Mouse (Mus musculus) MEL (cell line): ENCODE measurements around the gene Gm20388. TPM values are rescaled to one million over a fixed set of nuclear protein-coding genes. Genes with fewer than 3 reads are reported as not detected.

Experiments
- DNase-seq: peaks from one replicate; pipeline ENCODE4 v3.0.0; 2011; ENCODE audit warnings: low read depth, low spot score
- H3K27ac ChIP-seq: 2 replicates; pipeline ENCODE4 v1.5.1; 2012; ENCODE audit warnings: low read depth, mild to moderate bottlenecking, control low read depth, low read length, moderate library complexity; ENCODE audit not compliant: control insufficient read depth
- H3K27me3 ChIP-seq, 2 experiments: fragments of 150-350 bp in 1 of 2; sonication (generic) in 1 of 2; 2 replicates each; pipeline ENCODE4 v1.6.1; 2012; ENCODE audit warnings: low read length in 2 of 2, mild to moderate bottlenecking in 2 of 2, improper control_type of control experiment in 1 of 2, moderate library complexity in 1 of 2; ENCODE audit not compliant: insufficient read depth in 2 of 2, control insufficient read depth in 1 of 2
- H3K36me3 ChIP-seq, 2 experiments: 2 replicates each; pipeline ENCODE4 v1.6.1; 2012 to 2014; ENCODE audit warnings: low read length in 2 of 2, improper control_type of control experiment in 1 of 2, inconsistent platforms in 1 of 2, mild to moderate bottlenecking in 1 of 2; ENCODE audit not compliant: insufficient read depth in 2 of 2, control insufficient read depth in 1 of 2
- H3K4me1 ChIP-seq, 2 experiments: fragments of 150-350 bp in 1 of 2; sonication (generic) in 1 of 2; 2 replicates each; pipeline ENCODE4 v1.6.1; 2012; ENCODE audit warnings: low read length in 2 of 2, improper control_type of control experiment in 1 of 2, mild to moderate bottlenecking in 1 of 2; ENCODE audit not compliant: insufficient read depth in 2 of 2, control insufficient read depth in 1 of 2
- H3K4me3 ChIP-seq, 2 experiments: fragments of 150-350 bp in 1 of 2; sonication (generic) in 1 of 2; 2 replicates each; pipeline ENCODE4 v1.5.1; 2012; ENCODE audit warnings: low read depth in 2 of 2, low read length in 2 of 2, mild to moderate bottlenecking in 2 of 2, moderate library complexity in 2 of 2, control low read depth in 1 of 2, improper control_type of control experiment in 1 of 2; ENCODE audit not compliant: control insufficient read depth in 1 of 2, insufficient read depth in 1 of 2
- H3K79me2 ChIP-seq: 2 replicates; pipeline ENCODE4 v1.6.1; 2012; ENCODE audit warnings: mild to moderate bottlenecking, low read length, moderate library complexity; ENCODE audit not compliant: control insufficient read depth, poor library complexity, insufficient read depth
- H3K9ac ChIP-seq: 2 replicates; pipeline ENCODE4 v1.6.1; 2012; ENCODE audit warnings: low read depth, mild to moderate bottlenecking, control low read depth, low read length, moderate library complexity; ENCODE audit not compliant: control insufficient read depth, poor library complexity, severe bottlenecking
- H3K9me3 ChIP-seq: fragments of 150-350 bp; sonication (generic); replicated peaks from 2 replicates; pipeline ENCODE4 v1.6.1; 2012; ENCODE audit warnings: mild to moderate bottlenecking, low read length, improper control_type of control experiment, moderate library complexity; ENCODE audit not compliant: insufficient read depth
- BHLHE40 ChIP-seq: IDR thresholded peaks from 2 replicates; pipeline ENCODE4 v1.6.1; 2012; ENCODE audit warnings: low read depth, mild to moderate bottlenecking, inconsistent platforms, low read length, improper control_type of control experiment, borderline replicate concordance
- CHD1 ChIP-seq: IDR thresholded peaks from 2 replicates; pipeline ENCODE4 v1.6.1; 2012; ENCODE audit warnings: low read depth, mild to moderate bottlenecking, inconsistent platforms, low read length, improper control_type of control experiment
- EP300 ChIP-seq, 2 experiments: IDR thresholded peaks; 2 replicates each; pipeline ENCODE4 v1.6.1; 2011; ENCODE audit warnings: improper control_type of control experiment in 2 of 2, low read length in 2 of 2, low read depth in 1 of 2, mild to moderate bottlenecking in 1 of 2
- GABPA ChIP-seq: IDR thresholded peaks from 2 replicates; pipeline ENCODE4 v1.6.1; 2012; ENCODE audit warnings: low read depth, mild to moderate bottlenecking, inconsistent platforms, low read length, improper control_type of control experiment, moderate library complexity
- GATA1 ChIP-seq: IDR thresholded peaks from 2 replicates; pipeline ENCODE4 v1.6.1; 2011; ENCODE audit warnings: low read depth, low read length, improper control_type of control experiment
- HCFC1 ChIP-seq: IDR thresholded peaks from 2 replicates; pipeline ENCODE4 v1.6.1; 2012; ENCODE audit warnings: low read depth, mild to moderate bottlenecking, inconsistent platforms, low read length, improper control_type of control experiment, moderate library complexity
- KAT2A ChIP-seq: conservative IDR thresholded peaks from 2 replicates; pipeline ENCODE4 v1.6.1; 2012; ENCODE audit warnings: low read depth, low read length, improper control_type of control experiment, inconsistent platforms
- MAFK ChIP-seq: IDR thresholded peaks from 2 replicates; pipeline ENCODE4 v1.6.1; 2011; ENCODE audit warnings: low read depth, mild to moderate bottlenecking, low read length, improper control_type of control experiment, borderline replicate concordance
- MAZ ChIP-seq: IDR thresholded peaks from 2 replicates; pipeline ENCODE4 v1.6.1; 2012; ENCODE audit warnings: low read depth, mild to moderate bottlenecking, inconsistent platforms, low read length, improper control_type of control experiment
- MEF2A ChIP-seq: IDR thresholded peaks from 2 replicates; pipeline ENCODE4 v1.6.1; 2014; ENCODE audit warnings: low read depth, mild to moderate bottlenecking, inconsistent platforms, low read length, improper control_type of control experiment; ENCODE audit not compliant: poor library complexity, insufficient replicate concordance, severe bottlenecking; ENCODE audit errors: extremely low read depth
- MXI1 ChIP-seq: IDR thresholded peaks from 2 replicates; pipeline ENCODE4 v1.6.1; 2011; ENCODE audit warnings: mild to moderate bottlenecking, low read depth, low read length, improper control_type of control experiment
- NELFE ChIP-seq: IDR thresholded peaks from 2 replicates; pipeline ENCODE4 v1.6.1; 2011; ENCODE audit warnings: low read depth, low read length, improper control_type of control experiment
- NRF1 ChIP-seq: IDR thresholded peaks from 2 replicates; pipeline ENCODE4 v1.6.1; 2014; ENCODE audit warnings: low read depth, mild to moderate bottlenecking, inconsistent platforms, low read length, improper control_type of control experiment, moderate library complexity; ENCODE audit not compliant: poor library complexity, insufficient read depth, severe bottlenecking
- RAD21 ChIP-seq: IDR thresholded peaks from 2 replicates; pipeline ENCODE4 v1.6.1; 2011; ENCODE audit warnings: mild to moderate bottlenecking, low read depth, low read length, improper control_type of control experiment
- RCOR1 ChIP-seq: IDR thresholded peaks from 2 replicates; pipeline ENCODE4 v1.6.1; 2012; ENCODE audit warnings: low read depth, mild to moderate bottlenecking, inconsistent platforms, low read length, improper control_type of control experiment
- SIN3A ChIP-seq: IDR thresholded peaks from 2 replicates; pipeline ENCODE4 v1.6.1; 2012; ENCODE audit warnings: low read length, improper control_type of control experiment, inconsistent platforms
- SMC3 ChIP-seq: IDR thresholded peaks from 2 replicates; pipeline ENCODE4 v1.6.1; 2011; ENCODE audit warnings: low read depth, low read length, improper control_type of control experiment
- TAL1 ChIP-seq: IDR thresholded peaks from 2 replicates; pipeline ENCODE4 v1.6.1; 2012; ENCODE audit warnings: mild to moderate bottlenecking, inconsistent platforms, low read length, moderate library complexity, mixed read lengths
- TBP ChIP-seq: IDR thresholded peaks from 2 replicates; pipeline ENCODE4 v1.8.0; 2011; ENCODE audit warnings: low read depth, low read length, improper control_type of control experiment
- UBTF ChIP-seq: IDR thresholded peaks from 2 replicates; pipeline ENCODE4 v1.6.1; 2012; ENCODE audit warnings: low read depth, mild to moderate bottlenecking, inconsistent platforms, low read length, improper control_type of control experiment, moderate library complexity, borderline replicate concordance; ENCODE audit not compliant: insufficient read depth
- USF1 ChIP-seq: IDR thresholded peaks from 2 replicates; pipeline ENCODE4 v1.6.1; 2014; ENCODE audit warnings: low read depth, mild to moderate bottlenecking, inconsistent platforms, low read length, improper control_type of control experiment, moderate library complexity
- USF2 ChIP-seq, 2 experiments: IDR thresholded peaks; 2 replicates each; pipeline ENCODE4 v1.6.1; 2011 to 2012; ENCODE audit warnings: improper control_type of control experiment in 2 of 2, low read length in 2 of 2, borderline replicate concordance in 1 of 2, inconsistent platforms in 1 of 2, low read depth in 1 of 2, mild to moderate bottlenecking in 1 of 2; ENCODE audit not compliant: insufficient read depth in 1 of 2
- ZC3H11A ChIP-seq: IDR thresholded peaks from 2 replicates; pipeline ENCODE4 v1.6.1; 2012; ENCODE audit warnings: low read depth, mild to moderate bottlenecking, inconsistent platforms, low read length, improper control_type of control experiment
- ZKSCAN1 ChIP-seq: IDR thresholded peaks from 2 replicates; pipeline ENCODE4 v1.6.1; 2012; ENCODE audit warnings: low read depth, mild to moderate bottlenecking, inconsistent platforms, low read length, improper control_type of control experiment, moderate library complexity
- ZMIZ1 ChIP-seq: IDR thresholded peaks from 2 replicates; pipeline ENCODE4 v1.6.1; 2012; ENCODE audit warnings: low read depth, mild to moderate bottlenecking, inconsistent platforms, low read length, improper control_type of control experiment, moderate library complexity
- polyA plus RNA-seq, 2 experiments: library from polyadenylated mRNA; stranded (reverse) in 1 of 2; unstranded in 1 of 2; fragments of >175 nt in 1 of 2; fragments of >200 nt in 1 of 2; gene quantifications; 2 replicates each; pipeline versions ENCODE4 v1.2.1 to v1.2.4; 2012; ENCODE audit warnings: low replicate concordance in 2 of 2, low read depth in 1 of 2; ENCODE audit not compliant: insufficient read length in 2 of 2, insufficient read depth in 1 of 2, missing spikeins in 1 of 2
- total RNA-seq: library from RNA; depleted of rRNA; stranded (reverse); fragments of 300-350 nt; gene quantifications from 2 replicates; pipeline ENCODE4 v1.2.3, GENCODE M21; 2012

Gene Gm20388
- total and polyA plus RNA-seq, 3 experiments, result 11.1 to 17.8 TPM; not detected in 1

GRCm38 (mm10) chr8:120347734-120348341 lies 437.2 kb downstream of the Gm20388 start:
- no peak overlapping the region for H3K4me3 ChIP-seq
- no peak overlapping the region for H3K9ac ChIP-seq
- H3K4me1 ChIP-seq, result peaks cover 0 to 16% of the 10 kb centered on the region in 2 experiments; a peak in 3 of 4 replicates
- DNase-seq, result no peak
- no peaks in the 10 kb centered on the region for H3K9me3 ChIP-seq
- no peaks in the 10 kb centered on the region for H3K79me2 ChIP-seq
- TF ChIP-seq BHLHE40, result no peak
- no peak for TF ChIP-seq UBTF
- no peak for TF ChIP-seq SMC3
- no peak for TF ChIP-seq MEF2A
- no peak for TF ChIP-seq MXI1
- TF ChIP-seq TAL1, result no peak
- TF ChIP-seq NRF1, result no peak
- no peak for TF ChIP-seq GABPA
- no peak for TF ChIP-seq ZMIZ1
- TF ChIP-seq KAT2A, result no peak
- no peak for TF ChIP-seq MAFK
- H3K36me3 ChIP-seq, result peaks cover 0 to 2% of the 10 kb centered on the region in 2 experiments; a peak in 2 of 4 replicates
- H3K27me3 ChIP-seq, result no peaks in the 10 kb centered on the region
- H3K27ac ChIP-seq, result no peak overlapping the region

DNA sequence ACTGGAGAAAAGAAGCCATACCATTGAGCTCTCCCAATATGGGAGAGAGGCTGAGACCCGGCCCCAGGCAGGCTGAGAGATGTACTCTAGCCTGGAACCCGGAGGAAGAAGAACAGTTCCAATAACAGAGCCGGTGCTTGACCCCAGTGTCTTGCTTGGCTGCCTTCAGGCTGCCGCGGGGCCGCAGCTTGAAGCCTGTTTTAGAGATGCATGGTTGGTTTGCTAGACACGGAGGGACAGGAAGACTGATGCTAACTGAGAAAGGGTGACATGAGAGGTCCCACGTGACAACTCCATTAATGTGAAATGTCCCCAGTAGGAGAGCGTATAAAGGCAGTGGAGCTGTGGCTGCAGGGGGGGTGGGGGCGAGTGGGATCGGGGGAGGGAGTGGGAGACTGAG lies 438.3 kb downstream of the Gm20388 start:
- Histone ChIP-seq H3K9ac (no peak overlapping the region), H3K9me3 (no peaks in the 10 kb centered on the region), H3K27me3 (no peaks in the 10 kb centered on the region), H3K79me2 (no peaks in the 10 kb centered on the region), H3K36me3 (peaks cover 0 to under 1% of the 10 kb centered on the region in 2 experiments; a peak in 2 of 4 replicates), H3K4me1 (peaks cover 0 to 6% of the 10 kb centered on the region in 2 experiments; a peak in 2 of 4 replicates), H3K4me3 (no peak overlapping the region), H3K27ac (no peak overlapping the region)
- no peak for DNase-seq
- TF ChIP-seq RCOR1 (no peak), TAL1 (no peak), GATA1 (no peak), ZKSCAN1 (no peak), ZC3H11A (no peak), UBTF (no peak), RAD21 (no peak), USF2 (IDR thresholded peaks at IDR 0.05; ENCODE audit: borderline replicate concordance in 1 of 2, insufficient read depth in 1 of 2, low read depth in 1 of 2, low read length in 2 of 2) (no peak), NELFE (no peak), USF1 (no peak), EP300 (IDR thresholded peaks at IDR 0.05; ENCODE audit: low read depth in 1 of 2, low read length in 2 of 2) (no peak), TBP (no peak), MAZ (no peak), CHD1 (no peak), BHLHE40 (no peak), SIN3A (no peak), HCFC1 (no peak)
